Mouse (Mus musculus) lung, embryonic 16.5 days (tissue): ENCODE data around the gene Amdhd1. TPM values are rescaled to one million over a fixed set of nuclear protein-coding genes. Genes with fewer than 3 reads are reported as not detected.

Experiments
- ATAC-seq: fragments of 200-750 bp; cut with Nextera tagmentation; 2 replicates; pipeline ENCODE4 v1.8.0; 2017; ENCODE audit warnings: low read depth, mild to moderate bottlenecking, moderate library complexity
- H3K27ac ChIP-seq: fragments of 300-500 bp; sonication (generic); 2 replicates; pipeline ENCODE4 v1.5.1; 2014; ENCODE audit warnings: mild to moderate bottlenecking, control low read depth, low read length
- H3K27me3 ChIP-seq: fragments of 300-500 bp; sonication (generic); 2 replicates; pipeline ENCODE4 v1.6.1; 2014; ENCODE audit warnings: low read depth, low read length, mixed read lengths; ENCODE audit not compliant: control insufficient read depth, insufficient read depth
- H3K36me3 ChIP-seq: fragments of 300-500 bp; sonication (generic); 2 replicates; pipeline ENCODE4 v1.6.1; 2014; ENCODE audit warnings: low read length; ENCODE audit not compliant: control insufficient read depth, insufficient read depth
- H3K4me1 ChIP-seq: fragments of 300-500 bp; sonication (generic); replicated peaks from 2 replicates; pipeline ENCODE4 v1.6.1; 2014; ENCODE audit warnings: low read length, mixed read lengths; ENCODE audit not compliant: control insufficient read depth, insufficient read depth
- H3K4me2 ChIP-seq: fragments of 300-500 bp; sonication (generic); 2 replicates; pipeline ENCODE4 v1.6.1; 2014; ENCODE audit warnings: low read depth, low read length, control low read depth
- H3K4me3 ChIP-seq: fragments of 300-500 bp; sonication (generic); 2 replicates; pipeline ENCODE4 v1.5.1; 2014; ENCODE audit warnings: mild to moderate bottlenecking, low read length, control low read depth
- H3K9ac ChIP-seq: fragments of 300-500 bp; sonication (generic); 2 replicates; pipeline ENCODE4 v1.6.1; 2014; ENCODE audit warnings: low read length, control low read depth
- H3K9me3 ChIP-seq: fragments of 300-500 bp; sonication (generic); 2 replicates; pipeline ENCODE4 v1.6.1; 2016; ENCODE audit warnings: low read length; ENCODE audit not compliant: control insufficient read depth
- WGBS: fragments of 180-500 bp; shearing (Covaris S2); extraction: QIAGEN DNeasy Blood & Tissue Kit; methylation state at CpG from one replicate; pipeline ENCODE4 v1.1.7; 2014; 5-methylcytosine and 5-hydroxymethylcytosine counted together
- polyA plus RNA-seq: library from polyadenylated mRNA; unstranded; fragments of >200 nt; fragmentation: Nextera tagmentation; extraction: Ambion mirVana; gene quantifications from 2 replicates; pipeline ENCODE4 v1.2.1, GENCODE M21; 2015

The Amdhd1 gene
- 0.24 and 0.39 TPM in 2 replicates for polyA plus RNA-seq

DNA sequence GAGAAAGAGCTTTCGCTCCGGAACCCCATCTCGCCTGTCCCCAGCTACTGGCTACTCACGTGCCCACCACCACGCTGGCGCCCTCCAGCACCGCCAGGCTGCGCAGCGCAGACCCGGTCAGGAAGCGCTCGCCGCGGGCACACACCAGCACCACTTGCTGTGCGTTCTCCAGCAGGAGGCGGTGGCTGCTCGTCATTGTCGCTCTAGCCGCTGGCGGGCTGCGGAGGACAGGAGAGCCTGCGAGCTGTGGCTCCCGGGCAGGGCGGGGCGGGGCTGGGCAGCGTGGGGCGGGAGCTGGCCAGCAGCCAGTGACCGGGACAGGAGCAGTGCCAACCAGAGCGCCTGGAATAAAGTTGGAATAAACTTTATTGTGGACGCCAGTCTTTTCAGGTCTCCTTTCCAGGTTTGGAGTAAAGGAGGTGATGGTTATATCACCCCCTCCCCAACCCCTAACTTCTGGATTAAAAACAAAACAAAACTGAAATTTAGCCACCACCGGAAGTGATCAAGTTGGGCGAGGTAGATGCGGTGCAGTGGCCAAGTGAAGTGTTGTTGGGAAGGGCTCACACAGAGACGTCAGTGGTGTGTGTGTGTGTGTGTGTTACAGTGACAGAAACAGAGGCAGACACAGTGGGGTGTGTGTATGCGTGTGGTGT is at the start of gene Amdhd1:
TSS of gene Amdhd1 (minus strand) at position 259 of the 656 bp plus-strand sequence.
- H3K9ac ChIP-seq: peak within 1 kb of the TSS; percentile 49

DNA sequence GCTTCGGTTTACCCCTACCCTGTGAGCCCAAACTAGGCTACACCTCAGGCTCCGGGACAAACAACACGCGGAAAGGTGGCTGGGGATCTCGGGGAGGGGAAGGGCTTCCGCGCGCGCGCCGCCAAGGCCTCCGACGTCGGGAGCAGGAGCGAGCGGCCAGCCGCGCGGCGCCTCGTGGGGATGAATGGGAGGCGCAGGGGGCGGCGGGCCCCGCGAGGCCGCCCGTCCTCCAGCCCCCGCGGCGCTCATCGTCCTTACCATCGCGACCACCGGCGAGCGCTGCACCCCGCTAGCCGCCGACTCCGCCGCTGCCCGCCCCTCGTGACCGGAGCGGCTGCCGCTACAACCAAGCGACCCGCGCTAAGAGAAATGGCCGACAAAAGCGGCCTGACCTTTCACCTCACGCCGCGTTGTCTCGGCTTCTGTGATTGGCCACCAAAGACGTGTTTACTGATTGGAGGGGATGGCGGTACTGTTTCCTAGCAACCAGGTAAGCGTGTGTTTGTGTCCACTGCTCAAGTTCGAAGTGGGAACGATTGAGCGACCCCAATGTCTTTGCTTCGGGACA is 49.5 kb upstream of the Amdhd1 start, which contains the start of gene Snrpf:
TSS of gene Snrpf (minus strand) at position 426 of the 568 bp plus-strand sequence.
- ATAC-seq: peak; percentile 94
- WGBS: under 1% methylated on average over 62 of the region's 63 CpGs
- Histone ChIP-seq H3K36me3 (peaks cover 7% of the 10 kb centered on the region), H3K4me2 (peak within 1 kb of the TSS; percentile 71), H3K4me3 (peak within 1 kb of the TSS; percentile 82), H3K27me3 (no peaks in the 10 kb centered on the region), H3K9me3 (no peaks in the 10 kb centered on the region), H3K4me1 (peaks cover 13% of the 10 kb centered on the region), H3K27ac (peak within 1 kb of the TSS; percentile 52), H3K9ac (peak within 1 kb of the TSS; percentile 81)

More for the DNA sequence above, at the start of gene Amdhd1:
- Histone ChIP-seq H3K4me1 (peaks cover 6% of the 10 kb centered on the region), H3K4me3 (peak within 1 kb of the TSS; percentile 50), H3K9me3 (no peaks in the 10 kb centered on the region), H3K36me3 (no peaks in the 10 kb centered on the region), H3K27me3 (peaks cover 5% of the 10 kb centered on the region; the same call in 1 of the 2 replicates), H3K4me2 (peak within 1 kb of the TSS; percentile 82), H3K27ac (peak within 1 kb of the TSS; percentile 41)
- WGBS: 2% methylated on average over 35 of the region's 35 CpGs
- peak; percentile 97 for ATAC-seq

DNA sequence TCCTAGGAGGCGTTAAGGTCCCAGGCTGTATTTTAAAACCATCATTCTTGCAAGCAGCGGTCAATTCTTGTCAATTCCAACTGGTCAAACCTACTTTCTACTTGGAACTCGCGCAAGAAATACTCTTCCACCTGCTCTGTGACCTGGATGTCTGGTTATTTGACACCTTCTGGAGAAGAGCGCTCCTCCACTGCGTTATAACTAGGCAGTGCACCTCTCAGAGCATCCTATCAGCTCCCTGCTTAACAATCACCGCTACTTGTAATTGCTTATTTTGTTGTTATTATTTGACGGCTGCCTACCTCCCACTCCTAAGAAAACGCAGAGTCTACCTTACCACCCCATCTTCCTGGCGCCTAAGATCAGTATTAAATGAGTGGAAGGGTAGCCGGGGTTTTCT is 49.0 kb upstream of the Amdhd1 start:
- H3K4me2 ChIP-seq: peak overlapping the region; percentile 71
- no peaks in the 10 kb centered on the region for H3K27me3 ChIP-seq
- H3K9ac ChIP-seq: peak overlapping the region; percentile 81
- peak overlapping the region; percentile 82 for H3K4me3 ChIP-seq
- under 1% methylated on average over 11 of the region's 11 CpGs for WGBS
- ATAC-seq: no peak
- H3K27ac ChIP-seq: peak overlapping the region; percentile 52
- peaks cover 10% of the 10 kb centered on the region for H3K4me1 ChIP-seq
- H3K36me3 ChIP-seq: peaks cover 7% of the 10 kb centered on the region
- H3K9me3 ChIP-seq: no peaks in the 10 kb centered on the region

DNA sequence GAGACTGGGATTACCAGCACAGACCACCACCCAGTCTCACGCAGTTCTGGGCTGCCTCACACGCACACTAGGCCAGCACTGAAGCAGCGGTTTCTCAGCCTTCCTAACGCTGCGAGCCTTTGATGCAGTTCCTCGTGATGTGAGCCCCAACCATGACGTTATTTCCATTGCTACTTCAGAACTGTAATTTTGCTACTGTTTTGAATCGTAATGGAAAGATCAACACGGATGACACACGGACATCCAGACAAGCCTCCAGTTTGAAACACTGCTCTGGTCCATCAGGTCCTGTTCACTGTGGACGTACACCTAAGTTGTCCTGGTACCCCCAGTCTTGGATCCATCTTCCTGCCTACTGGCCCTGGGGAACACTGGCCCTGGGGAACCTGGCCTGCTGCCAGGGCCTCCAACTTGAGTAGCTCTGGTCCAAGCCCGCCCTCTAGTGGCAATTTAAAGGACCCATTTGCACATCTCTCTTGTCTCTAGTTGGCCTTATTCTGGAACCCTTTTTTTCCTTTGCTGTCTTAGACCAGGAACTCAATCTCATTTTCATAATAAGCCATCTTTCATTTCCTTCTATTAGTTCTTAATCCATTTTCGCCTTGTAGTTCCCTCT is 37.5 kb upstream of the Amdhd1 start:
- WGBS: 63% methylated on average over 13 of the region's 13 CpGs
- no peak overlapping the region for H3K4me2 ChIP-seq
- no peak overlapping the region for H3K9ac ChIP-seq
- H3K36me3 ChIP-seq: no peaks in the 10 kb centered on the region
- no peak overlapping the region for H3K27ac ChIP-seq
- no peaks in the 10 kb centered on the region for H3K27me3 ChIP-seq
- no peaks in the 10 kb centered on the region for H3K9me3 ChIP-seq
- peak; percentile 57; the same call in 1 of the 2 replicates for ATAC-seq
- no peak overlapping the region for H3K4me3 ChIP-seq
- H3K4me1 ChIP-seq: no peaks in the 10 kb centered on the region

DNA sequence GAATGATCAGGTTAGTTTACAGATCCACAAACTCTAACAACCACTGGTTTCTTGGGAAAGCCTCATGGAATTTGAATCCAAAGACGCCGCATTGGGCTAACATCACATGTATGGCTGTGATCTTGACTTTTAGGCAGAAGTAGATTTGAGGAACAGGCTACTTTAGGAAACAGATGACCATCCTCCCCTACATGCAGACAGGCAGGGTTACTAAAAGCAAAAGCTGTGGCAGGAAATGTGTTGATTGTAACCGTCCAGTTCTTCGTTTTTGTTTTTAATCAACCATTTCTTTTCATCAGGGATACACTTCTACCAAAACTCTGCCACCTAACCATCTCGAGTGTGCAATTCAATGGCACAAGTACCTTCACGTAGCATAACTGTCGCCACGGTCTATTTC is 36.1 kb upstream of the Amdhd1 start:
- ATAC-seq: no peak
- Histone ChIP-seq H3K27me3 (no peaks in the 10 kb centered on the region), H3K4me3 (no peak overlapping the region), H3K4me2 (no peak overlapping the region), H3K36me3 (no peaks in the 10 kb centered on the region), H3K9ac (no peak overlapping the region), H3K27ac (no peak overlapping the region), H3K9me3 (no peaks in the 10 kb centered on the region), H3K4me1 (no peaks in the 10 kb centered on the region)
- WGBS: 86% methylated on average over 8 of the region's 8 CpGs

DNA sequence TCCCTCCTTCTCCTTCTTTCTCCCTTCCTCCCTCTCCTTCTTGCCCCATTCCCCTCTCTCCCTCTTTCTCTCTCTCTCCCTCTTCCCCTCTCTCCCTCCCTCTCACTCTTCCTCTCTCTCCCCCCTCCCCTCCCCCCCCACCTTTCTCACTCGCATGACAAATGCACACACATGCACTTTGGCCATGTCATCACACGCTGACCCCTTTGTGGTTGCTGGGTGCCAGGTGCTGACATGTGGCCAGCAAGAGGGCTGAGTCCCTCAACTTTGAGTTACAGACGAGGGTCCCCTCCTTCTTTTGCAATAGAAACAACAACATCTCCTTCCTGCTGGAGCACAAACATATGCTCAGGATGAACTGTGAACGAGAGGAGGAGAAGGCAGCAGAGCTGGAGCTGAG is 35.1 kb upstream of the Amdhd1 start:
- Histone ChIP-seq H3K9me3 (no peaks in the 10 kb centered on the region), H3K4me3 (no peak overlapping the region), H3K4me1 (no peaks in the 10 kb centered on the region), H3K4me2 (no peak overlapping the region), H3K36me3 (no peaks in the 10 kb centered on the region), H3K27me3 (no peaks in the 10 kb centered on the region), H3K27ac (no peak overlapping the region), H3K9ac (no peak overlapping the region)
- 42% methylated on average over 4 of the region's 4 CpGs for WGBS
- ATAC-seq: no peak

DNA sequence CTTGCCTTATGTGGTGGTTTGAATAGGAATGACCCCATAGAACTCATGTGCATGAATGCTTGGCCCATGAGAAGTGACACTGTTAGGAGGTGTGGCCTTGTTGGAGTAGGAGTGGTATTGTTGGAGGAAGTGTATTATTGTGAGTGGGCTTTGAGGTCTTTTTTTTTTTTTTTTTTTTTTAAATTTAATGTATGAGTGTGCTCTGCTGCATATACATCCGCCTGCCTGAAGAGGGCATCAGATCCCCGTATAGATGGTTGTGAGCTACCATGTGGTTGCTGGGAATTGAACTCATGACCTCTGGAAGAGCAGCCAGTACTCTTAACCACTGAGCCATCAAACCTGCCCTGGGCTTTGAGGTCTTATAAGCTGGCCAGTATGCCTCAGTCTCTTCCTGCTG is 32.4 kb upstream of the Amdhd1 start:
- no peaks in the 10 kb centered on the region for H3K4me1 ChIP-seq
- H3K27ac ChIP-seq: no peak overlapping the region
- ATAC-seq: no peak
- no peaks in the 10 kb centered on the region for H3K36me3 ChIP-seq
- no peak overlapping the region for H3K4me2 ChIP-seq
- no peak overlapping the region for H3K4me3 ChIP-seq
- H3K9me3 ChIP-seq: no peaks in the 10 kb centered on the region
- no peak overlapping the region for H3K9ac ChIP-seq
- 44% methylated on average over 2 of the region's 2 CpGs for WGBS
- H3K27me3 ChIP-seq: no peaks in the 10 kb centered on the region

DNA sequence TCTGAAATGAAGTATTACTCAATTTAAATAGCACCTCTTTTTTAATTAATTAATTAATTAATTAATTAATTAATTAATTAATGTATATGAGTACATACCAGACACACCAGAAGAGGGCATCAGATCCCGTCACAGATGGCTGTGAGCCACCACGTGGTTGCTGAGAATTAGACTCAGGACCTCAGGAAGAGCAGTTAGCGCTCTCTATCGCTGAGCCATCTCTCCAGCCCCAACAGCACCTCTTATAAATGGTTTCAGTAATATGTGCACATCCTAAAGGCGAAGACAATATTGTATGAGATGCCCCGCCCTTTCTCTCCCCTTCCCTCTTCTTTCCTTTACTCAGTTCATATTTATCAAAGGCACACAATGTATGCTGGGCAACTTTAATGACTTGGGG is 28.8 kb upstream of the Amdhd1 start:
- Histone ChIP-seq H3K27me3 (no peaks in the 10 kb centered on the region), H3K4me2 (no peak overlapping the region), H3K9me3 (no peaks in the 10 kb centered on the region), H3K27ac (no peak overlapping the region), H3K9ac (no peak overlapping the region), H3K4me1 (no peaks in the 10 kb centered on the region), H3K4me3 (no peak overlapping the region), H3K36me3 (no peaks in the 10 kb centered on the region)
- no peak for ATAC-seq
- WGBS: 80% methylated on average over 6 of the region's 6 CpGs

DNA sequence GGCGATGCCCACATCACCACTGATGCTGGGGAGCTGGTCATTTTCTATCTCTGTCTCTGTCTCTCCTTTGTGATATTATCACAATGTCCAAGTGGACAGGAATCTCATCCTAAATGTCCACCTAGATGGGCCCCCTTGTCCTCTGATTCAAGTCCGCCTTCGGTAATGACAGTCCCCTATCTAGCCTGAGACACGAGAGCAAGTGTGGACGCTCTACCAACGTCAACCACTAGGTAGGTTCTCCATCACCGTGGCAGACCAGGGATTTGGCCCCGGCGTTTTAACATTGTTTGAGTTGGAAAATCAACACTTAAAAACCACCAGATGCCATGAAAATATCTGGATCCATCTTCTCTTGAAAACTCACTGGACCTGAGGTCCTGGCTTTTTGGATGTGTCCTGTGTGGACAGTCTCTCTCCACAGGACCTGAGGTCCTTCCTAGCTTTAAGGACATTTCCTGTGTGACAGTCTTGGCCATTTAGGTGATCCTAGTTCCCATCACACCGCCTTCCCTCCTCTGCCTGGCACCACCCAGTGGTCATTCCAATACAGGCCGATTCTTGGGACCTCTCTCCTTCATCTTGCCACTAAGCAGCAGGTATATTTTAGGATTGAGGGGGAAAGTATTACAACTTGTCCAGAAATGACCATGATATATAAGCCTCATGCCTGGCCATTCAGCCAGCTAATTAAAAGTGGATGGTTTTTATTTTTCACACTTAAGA is 28.2 kb upstream of the Amdhd1 start:
- H3K4me1 ChIP-seq: no peaks in the 10 kb centered on the region
- ATAC-seq: no peak
- H3K4me3 ChIP-seq: no peak overlapping the region
- no peak overlapping the region for H3K4me2 ChIP-seq
- H3K36me3 ChIP-seq: no peaks in the 10 kb centered on the region
- no peaks in the 10 kb centered on the region for H3K9me3 ChIP-seq
- no peak overlapping the region for H3K27ac ChIP-seq
- 81% methylated on average over 11 of the region's 11 CpGs for WGBS
- H3K9ac ChIP-seq: no peak overlapping the region
- H3K27me3 ChIP-seq: no peaks in the 10 kb centered on the region
